Mouse (Mus musculus) cortical plate, adult 2 months (tissue): ENCODE measurements around the gene Anxa5.

Experiments
- CTCF ChIP-seq: fragments of 200-500 bp; IDR thresholded peaks from 2 replicates; pipeline ENCODE4 v1.5.1; 2011; ENCODE audit warnings: mild to moderate bottlenecking, control low read depth, low read length; ENCODE audit not compliant: insufficient read depth; ENCODE audit errors: extremely low read depth
- POLR2A ChIP-seq: fragments of 200-500 bp; IDR thresholded peaks from 2 replicates; pipeline ENCODE4 v1.6.1; 2011; ENCODE audit warnings: mild to moderate bottlenecking, low read length, control low read depth; ENCODE audit not compliant: insufficient read depth; ENCODE audit errors: extremely low read depth

GRCm38 (mm10) chr3:36440280-36440679 is 35.4 kb downstream of the Anxa5 start:
- TF ChIP-seq CTCF (no peak), POLR2A (no peak)
